Mouse (Mus musculus): ENCODE results near the gene Khk.

DNA sequence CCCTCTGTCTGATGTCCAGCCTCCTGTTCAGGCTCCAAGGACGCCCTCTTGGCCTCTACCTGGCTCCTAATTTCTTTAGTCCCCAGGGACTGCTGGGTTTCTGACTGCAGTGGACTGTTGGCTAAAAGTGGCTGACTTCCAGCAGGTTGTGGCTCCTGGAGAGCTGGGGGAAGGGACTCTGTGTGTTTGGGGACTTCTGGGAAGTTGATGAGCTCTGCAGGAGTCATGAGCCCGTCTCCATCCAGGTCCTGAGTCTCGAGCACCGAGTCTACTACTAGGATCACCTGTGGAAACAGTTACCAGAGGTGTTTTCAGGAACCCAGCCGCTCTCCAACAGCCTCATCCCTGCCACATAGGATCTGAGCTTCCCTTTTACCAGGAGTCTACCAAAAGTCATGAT lies 12.5 kb downstream of the Khk start:
- TF ChIP-seq CTCF (IDR thresholded peaks at IDR 0.05; ENCODE audit: extremely low read depth, insufficient read length, insufficient replicate concordance, low read depth, low read length) (no peak), POLR2A (IDR thresholded peaks at IDR 0.05; ENCODE audit: low read depth, low read length) (no peak)
